Mouse (Mus musculus) hindbrain, embryonic 14.5 days (tissue): Measurements from ENCODE around the gene Cp. TPM values are rescaled to one million over a fixed set of nuclear protein-coding genes. Genes with fewer than 3 reads are reported as not detected.
"Not testable (repeated sequence)": the region's sequence is repeated elsewhere in the genome, so short reads cannot be mapped to it uniquely, and the experiment has no call there.

Experiments
- ATAC-seq: fragments of 200-750 bp; cut with Nextera tagmentation; 2 replicates; pipeline ENCODE4 v1.8.0; 2017; ENCODE audit warnings: moderate number of reproducible peaks, mild to moderate bottlenecking, moderate TSS enrichment, moderate library complexity; ENCODE audit not compliant: low FRiP score
- DNase-seq: peaks from one replicate; pipeline ENCODE4 v3.0.0-alpha.2; 2015; ENCODE audit warnings: low spot score
- H3K27ac ChIP-seq: fragments of 300-500 bp; sonication (generic); 2 replicates; pipeline ENCODE4 v1.5.1; 2014; ENCODE audit warnings: mild to moderate bottlenecking, moderate library complexity
- H3K27me3 ChIP-seq: fragments of 300-500 bp; sonication (generic); 2 replicates; pipeline ENCODE4 v1.6.1; 2014; ENCODE audit warnings: mild to moderate bottlenecking, low read length, mixed read lengths; ENCODE audit not compliant: control insufficient read depth, insufficient read depth
- H3K36me3 ChIP-seq: fragments of 300-500 bp; sonication (generic); replicated peaks from 2 replicates; pipeline ENCODE4 v1.6.1; 2014; ENCODE audit not compliant: control insufficient read depth, insufficient read depth
- H3K4me1 ChIP-seq: fragments of 300-500 bp; sonication (generic); replicated peaks from 2 replicates; pipeline ENCODE4 v1.6.1; 2014; ENCODE audit warnings: antibody characterized with exemption, low read length, mixed read lengths; ENCODE audit not compliant: control insufficient read depth, insufficient read depth
- H3K4me2 ChIP-seq: fragments of 300-500 bp; sonication (generic); replicated peaks from 2 replicates; pipeline ENCODE4 v1.6.1; 2014; ENCODE audit warnings: mild to moderate bottlenecking, moderate library complexity
- H3K4me3 ChIP-seq: fragments of 300-500 bp; sonication (generic); replicated peaks from 2 replicates; pipeline ENCODE4 v1.5.1; 2014; ENCODE audit warnings: mild to moderate bottlenecking, low read length
- H3K9ac ChIP-seq: fragments of 300-500 bp; sonication (generic); 2 replicates; pipeline ENCODE4 v1.6.1; 2014
- H3K9me3 ChIP-seq: fragments of 300-500 bp; sonication (generic); 2 replicates; pipeline ENCODE4 v1.6.1; 2016; ENCODE audit warnings: low read length; ENCODE audit not compliant: control insufficient read depth
- WGBS: fragments of 180-500 bp; shearing (Covaris S2); extraction: QIAGEN DNeasy Blood & Tissue Kit; methylation state at CpG from one replicate; pipeline ENCODE4 v1.1.7; 2014; 5-methylcytosine and 5-hydroxymethylcytosine counted together
- polyA plus RNA-seq: library from polyadenylated mRNA; unstranded; fragments of >200 nt; fragmentation: Nextera tagmentation; extraction: Ambion mirVana; gene quantifications from 2 replicates; pipeline ENCODE4 v1.2.1, GENCODE M21; 2014

Gene Cp
- polyA plus RNA-seq, 1 experiment from 2014 or later: 16.7 TPM

GRCm38 (mm10) chr3:20036069-20036468, 79.2 kb downstream of the Cp start:
- Histone ChIP-seq H3K4me2 (peak overlapping the region; percentile 71; the same call in 1 of the 2 replicates), H3K36me3 (no peaks in the 10 kb centered on the region), H3K9me3 (no peaks in the 10 kb centered on the region), H3K9ac (no peak overlapping the region), H3K4me1 (peaks cover 11% of the 10 kb centered on the region), H3K4me3 (no peak overlapping the region), H3K27me3 (no peaks in the 10 kb centered on the region), H3K27ac (no peak overlapping the region)
- DNase-seq (no peak), ATAC-seq (no peak)
- 87% methylated on average over 4 of the region's 4 CpGs for WGBS

- H3K9ac ChIP-seq, H3K4me1 ChIP-seq, H3K27ac ChIP-seq, DNase-seq, H3K9me3 ChIP-seq, ATAC-seq, H3K27me3 ChIP-seq, H3K4me3 ChIP-seq, H3K36me3 ChIP-seq, H3K4me2 ChIP-seq: not testable (repeated sequence)
- 92% methylated on average over 7 of the region's 7 CpGs for WGBS
Measured at GRCm38 (mm10) chr3:20041461-20041860, 84.6 kb downstream of the Cp start.

GRCm38 (mm10) chr3:20044736-20045135, 87.9 kb downstream of the Cp start:
- not testable (repeated sequence) for H3K9me3 ChIP-seq, H3K36me3 ChIP-seq, H3K4me2 ChIP-seq, H3K4me3 ChIP-seq, DNase-seq, H3K27ac ChIP-seq, ATAC-seq, H3K4me1 ChIP-seq, H3K27me3 ChIP-seq, H3K9ac ChIP-seq
- 70% methylated on average over 3 of the region's 3 CpGs for WGBS

DNA sequence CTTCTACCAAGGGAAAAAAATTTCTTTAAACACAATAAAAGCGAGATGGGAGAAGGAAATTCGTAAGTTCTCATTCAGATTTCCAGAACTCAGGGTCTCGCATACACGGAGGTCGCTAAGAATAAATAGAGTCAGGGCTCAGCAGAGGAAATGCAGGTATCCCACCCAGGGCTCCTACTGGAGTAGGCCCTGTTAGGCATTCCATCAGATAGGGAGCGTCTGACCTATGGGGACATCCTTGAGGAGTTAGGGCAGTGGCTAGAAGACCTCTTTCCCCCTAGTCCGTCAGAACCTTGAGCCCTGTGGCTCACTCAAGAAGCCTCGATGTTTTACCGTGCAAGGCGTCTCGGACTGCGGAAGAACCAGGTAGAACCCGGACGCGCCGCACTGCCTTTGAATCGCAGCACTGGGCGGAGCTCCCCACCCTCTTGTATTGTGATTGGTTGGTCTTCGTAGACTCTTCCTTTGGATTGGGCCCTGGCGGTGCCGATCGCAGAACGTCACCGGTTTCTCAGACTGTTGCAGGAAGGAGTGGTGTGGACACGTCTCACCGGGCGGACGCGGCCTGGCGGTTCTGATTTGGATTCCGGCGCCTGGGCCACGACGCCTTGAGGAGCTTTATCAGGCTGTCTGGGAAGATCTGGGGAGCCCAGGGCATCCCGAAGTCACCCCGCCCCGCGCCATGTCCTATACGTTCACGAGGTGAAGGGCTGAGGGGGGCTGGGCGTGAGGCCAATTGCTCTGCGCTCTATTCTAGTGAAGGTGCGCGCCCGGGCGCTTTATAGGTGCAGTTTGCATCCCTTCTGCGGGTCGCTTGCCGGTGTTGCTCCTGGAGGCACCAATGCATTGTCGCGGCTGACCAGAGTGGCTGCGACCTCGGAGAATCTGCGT, 100.7 kb downstream of the Cp start, which contains the start of gene Hltf:
Gene Hltf (plus strand): TSS at position 506 of the 891 bp plus-strand sequence.
- Histone ChIP-seq H3K36me3 (peaks cover 5% of the 10 kb centered on the region), H3K27me3 (no peaks in the 10 kb centered on the region), H3K9me3 (no peaks in the 10 kb centered on the region), H3K4me3 (peak within 1 kb of the TSS; percentile 80), H3K4me1 (peaks cover 8% of the 10 kb centered on the region; the same call in 1 of the 2 replicates), H3K27ac (peak within 1 kb of the TSS; percentile 85), H3K9ac (peak within 1 kb of the TSS; percentile 80), H3K4me2 (peak within 1 kb of the TSS; percentile 77)
- under 1% methylated on average over 50 of the region's 54 CpGs for WGBS
- ATAC-seq (peak; percentile 100), DNase-seq (peak; percentile 94)

GRCm38 (mm10) chr3:20058197-20058541, 101.3 kb downstream of the Cp start:
- peaks cover 8% of the 10 kb centered on the region; the same call in 1 of the 2 replicates for H3K4me1 ChIP-seq
- peak; percentile 33; the same call in 1 of the 2 replicates for ATAC-seq
- H3K27ac ChIP-seq: peak overlapping the region; percentile 85; the same call in 1 of the 2 replicates
- WGBS: 0% methylated on average over 7 of the region's 9 CpGs
- no peaks in the 10 kb centered on the region for H3K9me3 ChIP-seq
- peak; percentile 45 for DNase-seq
- H3K27me3 ChIP-seq: no peaks in the 10 kb centered on the region
- peak overlapping the region; percentile 77 for H3K4me2 ChIP-seq
- peak overlapping the region; percentile 80 for H3K9ac ChIP-seq
- H3K4me3 ChIP-seq: peak overlapping the region; percentile 80
- H3K36me3 ChIP-seq: peaks cover 10% of the 10 kb centered on the region

Other genes with a start within 250 kb of the Cp start
- 13.8 and 14.4 TPM in 2 replicates for gene Hps3, start 78.3 kb downstream of the Cp start, polyA plus RNA-seq
- 21.5 and 22.3 TPM in 2 replicates for gene Hltf, start 100.8 kb downstream of the Cp start, polyA plus RNA-seq
- 64.9 and 79.5 TPM in 2 replicates for gene Gyg, start 198.3 kb downstream of the Cp start, polyA plus RNA-seq